Mouse (Mus musculus) MEL (cell line): ENCODE measurements around the gene Tspan17. TPM values are rescaled to one million over a fixed set of nuclear protein-coding genes. Genes with fewer than 3 reads are reported as not detected.

ENCODE experiments used
- DNase-seq: peaks from one replicate; pipeline ENCODE4 v3.0.0; 2011; ENCODE audit warnings: low read depth, low spot score
- H3K27ac ChIP-seq: 2 replicates; pipeline ENCODE4 v1.5.1; 2012; ENCODE audit warnings: low read depth, mild to moderate bottlenecking, control low read depth, low read length, moderate library complexity; ENCODE audit not compliant: control insufficient read depth
- H3K27me3 ChIP-seq, 2 experiments: fragments of 150-350 bp in 1 of 2; sonication (generic) in 1 of 2; 2 replicates each; pipeline ENCODE4 v1.6.1; 2012; ENCODE audit warnings: low read length in 2 of 2, mild to moderate bottlenecking in 2 of 2, improper control_type of control experiment in 1 of 2, moderate library complexity in 1 of 2; ENCODE audit not compliant: insufficient read depth in 2 of 2, control insufficient read depth in 1 of 2
- H3K36me3 ChIP-seq, 2 experiments: 2 replicates each; pipeline ENCODE4 v1.6.1; 2012 to 2014; ENCODE audit warnings: low read length in 2 of 2, improper control_type of control experiment in 1 of 2, inconsistent platforms in 1 of 2, mild to moderate bottlenecking in 1 of 2; ENCODE audit not compliant: insufficient read depth in 2 of 2, control insufficient read depth in 1 of 2
- H3K4me1 ChIP-seq, 2 experiments: fragments of 150-350 bp in 1 of 2; sonication (generic) in 1 of 2; 2 replicates each; pipeline ENCODE4 v1.6.1; 2012; ENCODE audit warnings: low read length in 2 of 2, improper control_type of control experiment in 1 of 2, mild to moderate bottlenecking in 1 of 2; ENCODE audit not compliant: insufficient read depth in 2 of 2, control insufficient read depth in 1 of 2
- H3K4me3 ChIP-seq, 2 experiments: fragments of 150-350 bp in 1 of 2; sonication (generic) in 1 of 2; 2 replicates each; pipeline ENCODE4 v1.5.1; 2012; ENCODE audit warnings: low read depth in 2 of 2, low read length in 2 of 2, mild to moderate bottlenecking in 2 of 2, moderate library complexity in 2 of 2, control low read depth in 1 of 2, improper control_type of control experiment in 1 of 2; ENCODE audit not compliant: control insufficient read depth in 1 of 2, insufficient read depth in 1 of 2
- H3K79me2 ChIP-seq: 2 replicates; pipeline ENCODE4 v1.6.1; 2012; ENCODE audit warnings: mild to moderate bottlenecking, low read length, moderate library complexity; ENCODE audit not compliant: control insufficient read depth, poor library complexity, insufficient read depth
- H3K9ac ChIP-seq: 2 replicates; pipeline ENCODE4 v1.6.1; 2012; ENCODE audit warnings: low read depth, mild to moderate bottlenecking, control low read depth, low read length, moderate library complexity; ENCODE audit not compliant: control insufficient read depth, poor library complexity, severe bottlenecking
- H3K9me3 ChIP-seq: fragments of 150-350 bp; sonication (generic); replicated peaks from 2 replicates; pipeline ENCODE4 v1.6.1; 2012; ENCODE audit warnings: mild to moderate bottlenecking, low read length, improper control_type of control experiment, moderate library complexity; ENCODE audit not compliant: insufficient read depth
- CHD2 ChIP-seq: IDR thresholded peaks from 2 replicates; pipeline ENCODE4 v1.6.1; 2011; ENCODE audit warnings: low read length, improper control_type of control experiment
- CTCF ChIP-seq, 3 experiments: IDR thresholded peaks in 2 of 3; conservative IDR thresholded peaks in 1 of 3; 2 replicates each; pipeline ENCODE4 v1.5.1; 2011 to 2012; ENCODE audit warnings: low read length in 3 of 3, low read depth in 2 of 3, mild to moderate bottlenecking in 2 of 3, improper control_type of control experiment in 1 of 3, inconsistent platforms in 1 of 3, mixed read lengths in 1 of 3, moderate library complexity in 1 of 3; ENCODE audit not compliant: control insufficient read depth in 1 of 3, insufficient read depth in 1 of 3, poor library complexity in 1 of 3, severe bottlenecking in 1 of 3
- EP300 ChIP-seq, 2 experiments: IDR thresholded peaks; 2 replicates each; pipeline ENCODE4 v1.6.1; 2011; ENCODE audit warnings: improper control_type of control experiment in 2 of 2, low read length in 2 of 2, low read depth in 1 of 2, mild to moderate bottlenecking in 1 of 2
- ETS1 ChIP-seq: IDR thresholded peaks from 2 replicates; pipeline ENCODE4 v1.6.1; 2012; ENCODE audit warnings: low read depth, mild to moderate bottlenecking, inconsistent platforms, low read length, improper control_type of control experiment, moderate library complexity
- HCFC1 ChIP-seq: IDR thresholded peaks from 2 replicates; pipeline ENCODE4 v1.6.1; 2012; ENCODE audit warnings: low read depth, mild to moderate bottlenecking, inconsistent platforms, low read length, improper control_type of control experiment, moderate library complexity
- JUND ChIP-seq: IDR thresholded peaks from 2 replicates; pipeline ENCODE4 v1.6.1; 2011; ENCODE audit warnings: low read depth, mild to moderate bottlenecking, improper control_type of control experiment, low read length
- MEF2A ChIP-seq: IDR thresholded peaks from 2 replicates; pipeline ENCODE4 v1.6.1; 2014; ENCODE audit warnings: low read depth, mild to moderate bottlenecking, inconsistent platforms, low read length, improper control_type of control experiment; ENCODE audit not compliant: poor library complexity, insufficient replicate concordance, severe bottlenecking; ENCODE audit errors: extremely low read depth
- MXI1 ChIP-seq: IDR thresholded peaks from 2 replicates; pipeline ENCODE4 v1.6.1; 2011; ENCODE audit warnings: mild to moderate bottlenecking, low read depth, low read length, improper control_type of control experiment
- MYB ChIP-seq: IDR thresholded peaks from 2 replicates; pipeline ENCODE4 v1.6.1; 2011; ENCODE audit warnings: mild to moderate bottlenecking, low read depth, low read length, improper control_type of control experiment
- MYC ChIP-seq: IDR thresholded peaks from 2 replicates; pipeline ENCODE4 v1.6.1; 2011; ENCODE audit warnings: low read depth, mild to moderate bottlenecking, low read length, improper control_type of control experiment, moderate library complexity
- NELFE ChIP-seq: IDR thresholded peaks from 2 replicates; pipeline ENCODE4 v1.6.1; 2011; ENCODE audit warnings: low read depth, low read length, improper control_type of control experiment
- POLR2AphosphoS5 ChIP-seq: IDR thresholded peaks from 2 replicates; pipeline ENCODE4 v1.6.1; 2012; ENCODE audit warnings: low read depth, borderline replicate concordance, mild to moderate bottlenecking, inconsistent platforms, low read length, moderate library complexity, mixed read lengths
- SIN3A ChIP-seq: IDR thresholded peaks from 2 replicates; pipeline ENCODE4 v1.6.1; 2012; ENCODE audit warnings: low read length, improper control_type of control experiment, inconsistent platforms
- SMC3 ChIP-seq: IDR thresholded peaks from 2 replicates; pipeline ENCODE4 v1.6.1; 2011; ENCODE audit warnings: low read depth, low read length, improper control_type of control experiment
- TAL1 ChIP-seq: IDR thresholded peaks from 2 replicates; pipeline ENCODE4 v1.6.1; 2012; ENCODE audit warnings: mild to moderate bottlenecking, inconsistent platforms, low read length, moderate library complexity, mixed read lengths
- TCF12 ChIP-seq: IDR thresholded peaks from 2 replicates; pipeline ENCODE4 v1.6.1; 2014; ENCODE audit warnings: low read depth, mild to moderate bottlenecking, inconsistent platforms, low read length, improper control_type of control experiment, moderate library complexity
- UBTF ChIP-seq: IDR thresholded peaks from 2 replicates; pipeline ENCODE4 v1.6.1; 2012; ENCODE audit warnings: low read depth, mild to moderate bottlenecking, inconsistent platforms, low read length, improper control_type of control experiment, moderate library complexity, borderline replicate concordance; ENCODE audit not compliant: insufficient read depth
- USF1 ChIP-seq: IDR thresholded peaks from 2 replicates; pipeline ENCODE4 v1.6.1; 2014; ENCODE audit warnings: low read depth, mild to moderate bottlenecking, inconsistent platforms, low read length, improper control_type of control experiment, moderate library complexity
- ZKSCAN1 ChIP-seq: IDR thresholded peaks from 2 replicates; pipeline ENCODE4 v1.6.1; 2012; ENCODE audit warnings: low read depth, mild to moderate bottlenecking, inconsistent platforms, low read length, improper control_type of control experiment, moderate library complexity
- ZMIZ1 ChIP-seq: IDR thresholded peaks from 2 replicates; pipeline ENCODE4 v1.6.1; 2012; ENCODE audit warnings: low read depth, mild to moderate bottlenecking, inconsistent platforms, low read length, improper control_type of control experiment, moderate library complexity
- polyA plus RNA-seq, 2 experiments: library from polyadenylated mRNA; stranded (reverse) in 1 of 2; unstranded in 1 of 2; fragments of >175 nt in 1 of 2; fragments of >200 nt in 1 of 2; gene quantifications; 2 replicates each; pipeline versions ENCODE4 v1.2.1 to v1.2.4; 2012; ENCODE audit warnings: low replicate concordance in 2 of 2, low read depth in 1 of 2; ENCODE audit not compliant: insufficient read length in 2 of 2, insufficient read depth in 1 of 2, missing spikeins in 1 of 2
- total RNA-seq: library from RNA; depleted of rRNA; stranded (reverse); fragments of 300-350 nt; gene quantifications from 2 replicates; pipeline ENCODE4 v1.2.3, GENCODE M21; 2012

The Tspan17 gene
- total and polyA plus RNA-seq, 3 experiments: 4.1 to 23.0 TPM; not detected in 1

DNA sequence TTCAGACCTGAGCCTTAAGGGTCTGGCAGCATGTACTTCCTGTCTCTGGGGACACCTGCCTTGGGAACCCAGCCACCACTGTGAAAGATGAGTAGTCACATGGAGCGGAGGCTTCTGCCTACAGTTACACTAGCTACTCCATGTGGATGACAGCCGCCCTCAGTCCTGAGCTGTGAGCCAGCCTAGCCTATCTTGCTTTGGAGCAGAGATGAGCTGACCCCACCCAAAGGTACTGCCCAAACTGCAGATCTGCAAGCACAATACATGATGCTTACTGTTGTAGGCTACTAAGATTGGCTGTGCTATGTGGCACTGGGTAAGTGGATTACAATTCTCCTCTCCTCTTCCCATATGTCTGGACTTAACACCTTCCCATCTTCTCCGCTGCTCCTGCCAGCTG, 8.1 kb upstream of the Tspan17 start:
- Histone ChIP-seq H3K27ac (no peak overlapping the region), H3K79me2 (no peaks in the 10 kb centered on the region), H3K4me1 (no peaks in the 10 kb centered on the region), H3K36me3 (no peaks in the 10 kb centered on the region), H3K9me3 (no peaks in the 10 kb centered on the region), H3K27me3 (peaks cover 3 to 15% of the 10 kb centered on the region in 2 experiments; a peak in 3 of 4 replicates), H3K9ac (no peak overlapping the region), H3K4me3 (no peak overlapping the region)
- DNase-seq: no peak
- TF ChIP-seq MYC: no peak
- TF ChIP-seq TAL1: no peak
- no peak for TF ChIP-seq CTCF (IDR thresholded peaks at IDR 0.05 in 2 of 3, conservative IDR thresholded peaks at IDR 0.05 in 1 of 3; ENCODE audit: control insufficient read depth in 1 of 3, insufficient read depth in 1 of 3, low read depth in 2 of 3, low read length in 3 of 3, poor library complexity in 1 of 3, severe bottlenecking in 1 of 3)
- no peak for TF ChIP-seq ZKSCAN1
- TF ChIP-seq SMC3: no peak
- TF ChIP-seq MYB: no peak
- no peak for TF ChIP-seq ETS1
- no peak for TF ChIP-seq HCFC1
- TF ChIP-seq MEF2A: no peak
- TF ChIP-seq UBTF: no peak
- no peak for TF ChIP-seq SIN3A

DNA sequence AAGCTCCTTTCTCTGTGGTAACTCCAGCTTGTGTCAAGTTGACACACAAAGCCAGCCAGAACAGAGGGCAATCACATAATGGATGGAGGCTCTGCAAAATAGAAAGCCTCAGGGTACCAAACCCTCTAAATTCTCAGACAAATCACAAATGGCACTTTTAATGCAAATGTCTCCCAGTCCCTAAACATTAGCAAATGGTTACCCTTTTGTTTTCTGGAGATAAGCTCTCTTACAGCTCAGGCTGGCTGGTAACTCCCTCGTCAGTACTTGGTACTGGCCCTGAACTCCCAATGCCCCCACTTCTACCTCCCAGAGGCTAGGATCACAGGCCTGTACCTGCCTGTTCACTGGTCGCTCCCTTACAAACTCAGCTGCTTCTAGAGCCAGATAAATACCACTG, 5.9 kb upstream of the Tspan17 start:
- Histone ChIP-seq H3K4me1 (no peaks in the 10 kb centered on the region), H3K27me3 (peaks cover 3 to 15% of the 10 kb centered on the region in 2 experiments; a peak in 3 of 4 replicates), H3K9ac (no peak overlapping the region), H3K36me3 (no peaks in the 10 kb centered on the region), H3K27ac (no peak overlapping the region), H3K9me3 (no peaks in the 10 kb centered on the region), H3K4me3 (no peak overlapping the region), H3K79me2 (no peaks in the 10 kb centered on the region)
- no peak for DNase-seq
- TF ChIP-seq ZMIZ1 (no peak), NELFE (no peak), TAL1 (no peak), JUND (no peak), EP300 (IDR thresholded peaks at IDR 0.05; ENCODE audit: low read depth in 1 of 2, low read length in 2 of 2) (no peak), POLR2AphosphoS5 (no peak), ZKSCAN1 (no peak), UBTF (no peak), ETS1 (no peak), CHD2 (no peak), SMC3 (no peak), TCF12 (no peak), MXI1 (no peak), SIN3A (no peak), USF1 (no peak)
